ENCODE assay signal across 27 mouse cellular contexts in the genomic region with DNA sequence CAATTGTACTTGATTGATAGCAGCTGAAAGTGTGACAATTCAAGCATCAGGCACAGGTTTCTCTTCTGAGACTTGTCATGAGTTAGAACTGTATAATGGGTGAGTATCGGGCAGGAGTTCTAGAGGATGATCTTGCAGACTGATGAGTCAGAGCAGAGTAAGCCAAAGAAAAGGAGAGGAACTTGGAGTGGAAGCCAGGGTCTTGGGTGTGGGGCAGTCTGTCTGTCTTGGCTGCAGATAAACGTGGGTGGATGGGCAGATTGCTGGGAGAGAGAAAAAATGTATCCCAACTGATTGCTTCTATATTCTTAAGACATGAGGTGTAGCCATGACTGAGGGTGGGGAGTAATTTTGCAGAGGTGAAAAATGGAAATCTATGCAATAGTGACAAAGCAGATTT. TPM values are rescaled to one million over a fixed set of nuclear protein-coding genes. Genes with fewer than 3 reads are reported as not detected.
A peak's percentile ranks its signal among the peaks of the same experiment; 100 is the strongest.
DNase-seq lines count a peak whose midpoint lies in the region; ATAC-seq lines count a peak whose summit lies in the region.
"Had no signal": no experiment of that assay in that cellular context is flagged by ENCODE, and none has a peak within 500 bp of the region (broad histone marks: within the 10 kb centered on the region; RNA-seq: fewer than 3 reads in every experiment).

No protein-coding gene starts in this region.

- WGBS in forebrain, embryonic 15.5 days = 74% methylated on average over 2 of the region's 2 CpGs

- H3K9me3 ChIP-seq in forebrain, embryonic 15.5 days = no peaks in the 10 kb centered on the region
- H3K9me3 ChIP-seq: embryonic facial prominence, embryonic 10.5 days; embryonic facial prominence, embryonic 12.5 days; forebrain, embryonic 10.5 days; forebrain, embryonic 12.5 days; G1E had no signal

- no peak overlapping the region for H3K9ac ChIP-seq in forebrain, embryonic 15.5 days (replicated peaks)
- H3K9ac ChIP-seq: embryonic facial prominence, embryonic 12.5 days; forebrain, embryonic 12.5 days; forebrain, postnatal 0 days had no signal

- H3K36me3 ChIP-seq in forebrain, embryonic 15.5 days = no peaks in the 10 kb centered on the region
- H3K36me3 ChIP-seq: embryonic facial prominence, embryonic 10.5 days; embryonic facial prominence, embryonic 12.5 days; forebrain, embryonic 10.5 days; forebrain, embryonic 12.5 days; G1E had no signal

- intact Hi-C loops in heart, postnatal 36 days (cut with DNase I) = no loop called here

- no peaks in the 10 kb centered on the region for H3K4me1 ChIP-seq in forebrain, embryonic 15.5 days
- H3K4me1 ChIP-seq: embryonic facial prominence, embryonic 12.5 days; forebrain, embryonic 12.5 days had no signal

- H3K4me2 ChIP-seq in forebrain, embryonic 15.5 days (replicated peaks) = no peak overlapping the region
- H3K4me2 ChIP-seq: embryonic facial prominence, embryonic 12.5 days; forebrain, embryonic 12.5 days had no signal

- no peak overlapping the region for H3K27ac ChIP-seq in forebrain, embryonic 15.5 days (replicated peaks)
- H3K27ac ChIP-seq: embryonic facial prominence, embryonic 10.5 days; embryonic facial prominence, embryonic 12.5 days; forebrain, embryonic 10.5 days; forebrain, embryonic 12.5 days had no signal

- no peak overlapping the region for H3K4me3 ChIP-seq in forebrain, embryonic 15.5 days
- H3K4me3 ChIP-seq: embryonic facial prominence, embryonic 10.5 days; embryonic facial prominence, embryonic 12.5 days; erythroblast, embryonic 14.5 days; forebrain, embryonic 10.5 days; forebrain, embryonic 12.5 days had no signal

- H3K27me3 ChIP-seq in forebrain, embryonic 15.5 days = no peaks in the 10 kb centered on the region
- H3K27me3 ChIP-seq: CH12.LX; embryonic facial prominence, embryonic 12.5 days; forebrain, embryonic 12.5 days had no signal

- no peak for ATAC-seq in forebrain, embryonic 15.5 days (replicated peaks)
- ATAC-seq: CD4-positive, CD25-positive, alpha-beta regulatory T cell, adult 4 months; forebrain, embryonic 14.5 days had no signal

- DNase-seq in heart, adult 11 months = peak; percentile 64
- no peak for DNase-seq in heart, postnatal 36 days
- peak; percentile 2 for DNase-seq in NIH3T3 (ENCODE audit: low read depth)
- DNase-seq in cerebellum, adult 18-20 months = no peak
- DNase-seq: adrenal gland, adult 2 months; adrenal gland, postnatal 10 days; adrenal gland, postnatal 25 days; cerebellum, adult 11 months; cerebellum, adult 2 months; cerebellum, adult 9-10 months; cerebellum, postnatal 10 days; cerebellum, postnatal 25 days had no signal

RNA-seq across cellular contexts. Expression of gene Upk1b, which starts 18.2 kb away (rescaled TPM):
- 1 to 10 TPM; 3.1 to 5.9 TPM for total RNA-seq in heart, postnatal 36 days (2021)
- polyA plus RNA-seq in forebrain, embryonic 15.5 days (2015; fragmentation: Nextera tagmentation; extraction: Ambion mirVana) = 0.19 TPM in 1 of 2 replicates, not detected in the other
- total RNA-seq: CH12.LX had no signal
- polyA plus RNA-seq: CD4-positive, CD25-positive, alpha-beta regulatory T cell, adult 4 months; erythroblast, embryonic 14.5 days; forebrain, embryonic 14.5 days; G1E had no signal

RNA-seq across cellular contexts. Expression of gene B4galt4, which starts 39.9 kb away (rescaled TPM):
- total RNA-seq in heart, postnatal 36 days (2021) = 10 to 100 TPM; 10.1 to 11.9 TPM
- polyA plus RNA-seq in forebrain, embryonic 15.5 days (2015; fragmentation: Nextera tagmentation; extraction: Ambion mirVana) = 24.5 and 27.4 TPM in 2 replicates
- total RNA-seq: CH12.LX, G1E had no signal
- polyA plus RNA-seq: erythroblast, embryonic 14.5 days; G1E had no signal

RNA-seq across cellular contexts. Expression of gene 4930435E12Rik, which starts 46.6 kb away (rescaled TPM):
- not detected for total RNA-seq in heart, postnatal 36 days (2021)
- not detected in 2 replicates for polyA plus RNA-seq in forebrain, embryonic 15.5 days (2015; fragmentation: Nextera tagmentation; extraction: Ambion mirVana)
- total RNA-seq: adrenal gland, adult 2 months; adrenal gland, postnatal 10 days; adrenal gland, postnatal 25 days; adrenal gland, postnatal 4 days; CH12.LX; forebrain, postnatal 0 days had no signal
- polyA plus RNA-seq: adrenal gland, adult 2 months; brain, embryonic 14.5 days; CD4-positive, CD25-positive, alpha-beta regulatory T cell, adult 4 months; cerebellum, adult 2 months; cortical plate, adult 2 months; embryonic facial prominence, embryonic 10.5 days; embryonic facial prominence, embryonic 12.5 days; embryonic facial prominence, embryonic 14.5 days; erythroblast, embryonic 14.5 days; forebrain, embryonic 10.5 days; forebrain, embryonic 12.5 days; forebrain, embryonic 14.5 days; forebrain, postnatal 0 days; G1E had no signal

Comparison
In these comparisons a context has a peak if more than half of its experiments do, and no peak if none do; other contexts are left out.
1. DNase-seq: peak in heart, adult 11 months (single experiment) and NIH3T3 (single experiment); none in heart, postnatal 36 days (0 of 2) and cerebellum, adult 18-20 months (0 of 2).